Mouse (Mus musculus): ENCODE measurements around the gene Il31. TPM values are rescaled to one million over a fixed set of nuclear protein-coding genes. Genes with fewer than 3 reads are reported as not detected.
A peak's percentile ranks its signal among the peaks of the same experiment; 100 is the strongest.
"Not testable (repeated sequence)": the region's sequence is repeated elsewhere in the genome, so short reads cannot be mapped to it uniquely, and the experiment has no call there.

Gene Il31
- polyA plus RNA-seq, 1 experiment from 2014 or later = not detected

GRCm38 (mm10) chr5:123512102-123512501, 22.8 kb upstream of the Il31 start:
- no peak overlapping the region for H3K4me3 ChIP-seq (replicated peaks)
- H3K4me2 ChIP-seq (replicated peaks) = no peak overlapping the region
- H3K27ac ChIP-seq = no peak overlapping the region
- H3K4me1 ChIP-seq (replicated peaks) = peaks cover 18% of the 10 kb centered on the region
- H3K9me3 ChIP-seq = no peaks in the 10 kb centered on the region
- WGBS = 93% methylated on average over 3 of the region's 3 CpGs
- H3K27me3 ChIP-seq = peaks cover 5% of the 10 kb centered on the region
- ATAC-seq = no peak
- no peak overlapping the region for H3K9ac ChIP-seq (replicated peaks)
- peaks cover 50% of the 10 kb centered on the region for H3K36me3 ChIP-seq

DNA sequence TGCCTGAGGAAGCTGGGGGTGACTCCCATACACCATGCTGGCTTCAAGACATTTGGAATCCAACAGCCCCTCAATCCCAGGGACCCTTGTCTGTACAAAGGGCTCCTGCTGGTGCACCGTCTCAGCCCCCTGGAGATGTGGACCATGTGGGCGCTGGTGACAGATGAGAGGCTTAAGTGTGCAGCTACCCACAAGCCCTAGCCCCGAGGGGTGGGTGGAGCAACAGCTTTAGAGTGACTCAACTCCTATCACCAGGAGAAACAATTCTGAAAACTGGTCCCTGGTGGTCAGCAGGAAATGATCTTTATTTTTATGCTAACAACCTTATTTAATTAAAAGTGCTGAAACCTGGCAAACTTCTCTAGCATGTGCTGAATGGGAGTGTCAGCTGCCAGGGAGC, 22.1 kb upstream of the Il31 start:
- not testable (repeated sequence) for ATAC-seq; H3K9ac ChIP-seq (replicated peaks)

GRCm38 (mm10) chr5:123510160-123510559, 20.9 kb upstream of the Il31 start, which contains the start of gene B3gnt4:
TSS of gene B3gnt4 (plus strand) at chr5:123510460.
- WGBS = 94% methylated on average over 5 of the region's 5 CpGs
- no peak within 1 kb of the TSS for H3K27ac ChIP-seq
- H3K27me3 ChIP-seq = peaks cover 10% of the 10 kb centered on the region
- H3K36me3 ChIP-seq = peaks cover 31% of the 10 kb centered on the region
- H3K9me3 ChIP-seq = no peaks in the 10 kb centered on the region
- peak within 1 kb of the TSS; percentile 79 for H3K4me2 ChIP-seq (replicated peaks)
- ATAC-seq = no peak
- peaks cover 18% of the 10 kb centered on the region for H3K4me1 ChIP-seq (replicated peaks)
- H3K9ac ChIP-seq (replicated peaks) = no peak within 1 kb of the TSS
- H3K4me3 ChIP-seq (replicated peaks) = peak within 1 kb of the TSS; percentile 60

More for the DNA sequence above, 22.1 kb upstream of the Il31 start:
- H3K27ac ChIP-seq; H3K9me3 ChIP-seq; H3K4me2 ChIP-seq (replicated peaks); H3K27me3 ChIP-seq; H3K4me3 ChIP-seq (replicated peaks): not testable (repeated sequence)
- WGBS = 75% methylated on average over 3 of the region's 3 CpGs
- Histone ChIP-seq H3K36me3 (peaks cover 44% of the 10 kb centered on the region), H3K4me1 (replicated peaks) (peaks cover 18% of the 10 kb centered on the region)

DNA sequence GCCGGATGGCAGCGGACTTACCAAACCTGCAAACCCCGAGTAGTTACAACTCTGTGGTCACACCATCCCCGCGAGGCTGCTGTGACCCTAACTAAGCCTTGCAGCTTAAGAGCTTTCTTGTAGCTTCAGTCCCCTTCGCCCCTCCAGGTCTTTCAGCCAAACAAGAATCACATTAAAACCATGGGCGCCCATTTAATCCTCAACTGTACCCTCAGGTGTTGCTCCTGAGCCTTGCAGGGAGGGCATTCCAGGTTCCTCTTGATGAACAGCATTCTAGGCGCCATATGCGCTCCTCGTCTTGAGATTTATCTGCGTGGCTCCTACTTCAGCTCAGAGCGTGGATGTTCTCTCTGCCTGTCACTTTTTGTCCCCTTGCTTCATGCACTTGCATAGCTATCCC, 19.6 kb upstream of the Il31 start:
- no peak for ATAC-seq
- Histone ChIP-seq H3K36me3 (peaks cover 28% of the 10 kb centered on the region), H3K4me2 (replicated peaks) (peak overlapping the region; percentile 79), H3K4me1 (replicated peaks) (peaks cover 18% of the 10 kb centered on the region), H3K27me3 (peaks cover 13% of the 10 kb centered on the region), H3K27ac (no peak overlapping the region), H3K4me3 (replicated peaks) (peak overlapping the region; percentile 60), H3K9me3 (no peaks in the 10 kb centered on the region), H3K9ac (replicated peaks) (peak overlapping the region; percentile 69)
- WGBS = 5% methylated on average over 12 of the region's 12 CpGs

DNA sequence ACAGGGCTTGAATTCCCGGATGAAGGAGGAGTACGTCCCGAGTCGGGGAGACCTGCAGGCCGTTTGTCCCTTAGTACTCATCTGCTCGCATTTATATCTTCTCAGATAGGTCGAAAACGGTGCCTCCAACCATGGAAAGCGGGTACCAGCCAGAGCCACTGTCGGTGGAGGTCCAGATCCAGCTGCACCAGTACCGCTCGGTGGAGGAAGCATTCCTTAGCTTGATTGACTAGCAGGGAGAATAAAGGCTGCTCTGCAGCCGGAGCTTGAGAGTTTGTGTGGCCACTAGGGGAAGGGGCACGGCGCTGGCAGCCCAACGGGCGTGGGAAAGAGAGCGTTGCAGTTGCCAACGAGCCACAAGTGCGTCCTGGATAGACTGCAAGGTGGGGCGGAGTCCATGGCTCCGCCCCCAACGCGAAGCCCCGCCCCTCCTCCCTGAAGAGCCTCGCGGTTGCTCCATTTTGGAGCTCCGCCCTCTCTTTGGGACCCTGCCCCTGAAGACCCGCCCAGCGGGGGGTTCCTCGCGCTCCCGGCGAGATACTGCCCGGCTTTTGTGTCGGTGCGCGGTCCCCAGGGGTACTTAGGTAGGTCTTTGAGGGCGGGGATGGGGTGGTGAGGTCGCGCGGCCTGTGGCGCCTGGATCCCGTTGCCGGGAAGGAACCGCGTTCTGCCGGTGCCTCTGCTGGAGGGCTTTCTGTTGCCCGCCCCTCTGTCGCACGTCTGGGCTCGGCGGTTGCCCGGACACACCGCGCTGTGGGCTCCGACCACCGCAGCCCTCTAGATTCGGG, 18.8 kb upstream of the Il31 start:
- H3K4me1 ChIP-seq (replicated peaks) = peaks cover 18% of the 10 kb centered on the region
- peaks cover 13% of the 10 kb centered on the region for H3K27me3 ChIP-seq
- peak overlapping the region; percentile 79 for H3K4me2 ChIP-seq (replicated peaks)
- H3K27ac ChIP-seq = no peak overlapping the region
- no peaks in the 10 kb centered on the region for H3K9me3 ChIP-seq
- peak overlapping the region; percentile 60 for H3K4me3 ChIP-seq (replicated peaks)
- WGBS = under 1% methylated on average over 57 of the region's 59 CpGs
- H3K36me3 ChIP-seq = peaks cover 23% of the 10 kb centered on the region
- ATAC-seq = peak; percentile 90
- H3K9ac ChIP-seq (replicated peaks) = peak overlapping the region; percentile 69

DNA sequence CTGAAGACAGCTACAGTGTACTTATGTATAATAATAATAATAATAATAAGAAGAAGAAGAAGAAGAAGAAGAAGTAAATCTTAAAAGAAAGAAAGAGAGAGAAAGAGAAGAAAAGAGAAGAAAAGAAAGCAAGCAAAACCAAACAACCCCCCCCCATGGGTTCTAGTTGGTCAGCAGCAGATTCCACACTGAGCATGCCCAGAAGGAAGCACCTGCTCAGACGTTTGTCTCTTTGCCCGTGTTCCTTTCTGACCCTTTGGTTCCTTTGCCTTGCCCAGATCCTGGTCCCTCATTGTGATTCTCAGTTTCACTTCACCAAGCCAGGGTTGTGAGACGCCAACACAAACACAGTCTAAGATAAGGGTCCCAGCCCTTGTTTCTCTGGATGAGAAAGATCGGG, 12.7 kb upstream of the Il31 start:
- 79% methylated on average over 4 of the region's 4 CpGs for WGBS
- ATAC-seq = no peak
- H3K27me3 ChIP-seq = peaks cover 10% of the 10 kb centered on the region; the same call in 1 of the 2 replicates
- H3K4me3 ChIP-seq (replicated peaks) = no peak overlapping the region
- H3K36me3 ChIP-seq = no peaks in the 10 kb centered on the region
- peaks cover 8% of the 10 kb centered on the region; the same call in 1 of the 2 replicates for H3K4me1 ChIP-seq (replicated peaks)
- H3K9ac ChIP-seq (replicated peaks) = no peak overlapping the region
- H3K9me3 ChIP-seq = no peaks in the 10 kb centered on the region
- H3K4me2 ChIP-seq (replicated peaks) = no peak overlapping the region
- no peak overlapping the region for H3K27ac ChIP-seq

GRCm38 (mm10) chr5:123499717-123500116, 10.4 kb upstream of the Il31 start:
- no peaks in the 10 kb centered on the region for H3K36me3 ChIP-seq
- no peak overlapping the region for H3K9ac ChIP-seq (replicated peaks)
- H3K4me1 ChIP-seq (replicated peaks) = peaks cover 8% of the 10 kb centered on the region; the same call in 1 of the 2 replicates
- no peaks in the 10 kb centered on the region for H3K9me3 ChIP-seq
- H3K4me3 ChIP-seq (replicated peaks) = no peak overlapping the region
- WGBS = 45% methylated on average over 4 of the region's 4 CpGs
- H3K4me2 ChIP-seq (replicated peaks) = no peak overlapping the region
- no peak overlapping the region for H3K27ac ChIP-seq
- H3K27me3 ChIP-seq = 0 out of 2 replicates have a peak, but pooled peaks cover 4% of the 10 kb centered on the region
- ATAC-seq = no peak

DNA sequence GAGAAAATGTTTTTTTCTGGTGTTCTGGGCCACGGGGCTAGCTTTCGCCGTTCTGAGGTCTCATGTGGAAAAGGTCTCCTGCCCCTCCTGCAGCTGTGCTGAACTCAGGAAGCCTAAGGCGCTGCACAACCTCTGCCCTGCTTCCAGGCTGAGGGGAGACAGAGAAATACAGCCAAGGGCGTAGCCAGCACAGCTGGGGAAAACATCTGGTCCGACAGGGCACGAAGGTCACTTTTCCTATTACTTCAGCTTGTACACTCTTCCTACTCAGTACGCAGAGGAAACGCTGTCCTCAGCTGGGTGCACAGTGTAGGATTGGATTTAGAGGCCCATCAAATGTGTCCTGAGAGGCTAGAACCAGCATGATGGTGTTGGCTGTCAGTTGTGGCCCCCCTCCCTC, 646 bp upstream of the Il31 start:
- peaks cover 11% of the 10 kb centered on the region for H3K4me1 ChIP-seq (replicated peaks)
- no peak overlapping the region for H3K9ac ChIP-seq (replicated peaks)
- no peak overlapping the region for H3K4me2 ChIP-seq (replicated peaks)
- 64% methylated on average over 9 of the region's 9 CpGs for WGBS
- no peak overlapping the region for H3K4me3 ChIP-seq (replicated peaks)
- peaks cover 9% of the 10 kb centered on the region; the same call in 1 of the 2 replicates for H3K27me3 ChIP-seq
- ATAC-seq = no peak
- no peaks in the 10 kb centered on the region for H3K9me3 ChIP-seq
- H3K27ac ChIP-seq = no peak overlapping the region
- no peaks in the 10 kb centered on the region for H3K36me3 ChIP-seq

- Histone ChIP-seq H3K4me1 (replicated peaks) (peaks cover 11% of the 10 kb centered on the region), H3K9me3 (no peaks in the 10 kb centered on the region), H3K27me3 (peaks cover 9% of the 10 kb centered on the region; the same call in 1 of the 2 replicates), H3K27ac (no peak overlapping the region), H3K9ac (replicated peaks) (no peak overlapping the region), H3K4me2 (replicated peaks) (no peak overlapping the region), H3K4me3 (replicated peaks) (no peak overlapping the region), H3K36me3 (no peaks in the 10 kb centered on the region)
- no peak for ATAC-seq
- 87% methylated on average over 11 of the region's 11 CpGs for WGBS
Observed at GRCm38 (mm10) chr5:123487659-123488395, 1.5 kb downstream of the Il31 start.

GRCm38 (mm10) chr5:123473817-123474216, 15.5 kb downstream of the Il31 start:
- no peak overlapping the region for H3K4me2 ChIP-seq (replicated peaks)
- no peaks in the 10 kb centered on the region for H3K27me3 ChIP-seq
- no peak overlapping the region for H3K27ac ChIP-seq
- H3K4me3 ChIP-seq (replicated peaks) = no peak overlapping the region
- H3K9me3 ChIP-seq = no peaks in the 10 kb centered on the region; the same call in 1 of the 2 replicates
- no peaks in the 10 kb centered on the region for H3K36me3 ChIP-seq
- H3K4me1 ChIP-seq (replicated peaks) = no peaks in the 10 kb centered on the region; the same call in 1 of the 2 replicates
- no peak overlapping the region for H3K9ac ChIP-seq (replicated peaks)
- no peak for ATAC-seq
- WGBS = 64% methylated on average over 5 of the region's 5 CpGs

GRCm38 (mm10) chr5:123470784-123471400, 18.4 kb downstream of the Il31 start:
- H3K27ac ChIP-seq = no peak overlapping the region
- no peaks in the 10 kb centered on the region for H3K9me3 ChIP-seq
- no peak for ATAC-seq
- H3K36me3 ChIP-seq = no peaks in the 10 kb centered on the region
- H3K4me1 ChIP-seq (replicated peaks) = no peaks in the 10 kb centered on the region; the same call in 1 of the 2 replicates
- no peak overlapping the region for H3K4me3 ChIP-seq (replicated peaks)
- H3K9ac ChIP-seq (replicated peaks) = no peak overlapping the region
- WGBS = 67% methylated on average over 10 of the region's 10 CpGs
- no peaks in the 10 kb centered on the region for H3K27me3 ChIP-seq
- H3K4me2 ChIP-seq (replicated peaks) = no peak overlapping the region

DNA sequence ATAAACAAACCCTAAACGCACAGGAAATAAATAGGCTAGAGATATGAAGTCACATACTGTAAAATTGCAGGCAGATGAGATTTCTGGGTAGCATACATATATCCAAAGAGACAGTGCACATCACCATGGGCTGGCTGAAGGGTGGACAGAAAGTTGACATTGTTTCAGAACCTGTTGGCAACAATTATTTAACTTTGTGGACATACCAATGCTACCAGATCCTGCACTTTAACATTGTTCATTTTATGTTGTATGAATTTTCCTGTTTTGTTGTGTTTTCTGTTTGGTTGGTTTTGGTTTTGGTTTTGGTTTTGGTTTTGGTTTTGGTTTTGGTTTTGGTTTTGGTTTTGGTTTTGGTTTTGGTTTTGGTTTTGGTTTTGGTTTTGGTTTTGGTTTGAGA, 24.7 kb downstream of the Il31 start:
- Histone ChIP-seq H3K9me3 (no peaks in the 10 kb centered on the region), H3K27me3 (no peaks in the 10 kb centered on the region), H3K4me3 (replicated peaks) (no peak overlapping the region), H3K36me3 (no peaks in the 10 kb centered on the region), H3K4me1 (replicated peaks) (no peaks in the 10 kb centered on the region), H3K9ac (replicated peaks) (no peak overlapping the region), H3K4me2 (replicated peaks) (no peak overlapping the region), H3K27ac (no peak overlapping the region)
- WGBS = 100% methylated on average over 1 of the region's 1 CpGs
- ATAC-seq = no peak
